Mouse (Mus musculus): ENCODE data around the gene Phactr1. TPM values are rescaled to one million over a fixed set of nuclear protein-coding genes. Genes with fewer than 3 reads are reported as not detected.

Gene Phactr1
- polyA plus RNA-seq, 1 experiment: not detected

DNA sequence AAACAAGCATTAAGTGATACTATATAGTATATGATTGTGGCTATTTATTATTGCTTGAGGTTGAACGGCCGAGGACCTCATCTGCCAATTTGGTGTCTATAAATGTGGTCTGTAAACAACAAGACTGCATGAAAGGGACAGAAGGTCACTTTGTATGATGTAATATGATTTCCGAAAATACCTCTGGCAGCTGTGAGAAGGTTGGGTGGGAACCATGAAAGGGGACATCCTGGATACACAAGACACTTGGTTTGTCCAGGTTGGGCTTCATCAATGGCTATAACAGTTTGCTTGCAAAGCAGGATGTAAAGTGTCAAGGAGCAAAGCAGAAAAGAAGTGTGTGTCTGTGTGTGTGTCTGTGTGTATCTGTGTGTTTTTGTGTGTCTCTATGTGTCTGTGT lies 329.2 kb downstream of the Phactr1 start:
- H3K36me3 ChIP-seq (ENCODE audit: control insufficient read depth, insufficient read depth): no peaks in the 10 kb centered on the region
- no peak overlapping the region for H3ac ChIP-seq (ENCODE audit: control insufficient read depth, insufficient read length)
- TF ChIP-seq USF1 (IDR thresholded peaks at IDR 0.05; ENCODE audit: low read depth) (no peak), E2F4 (IDR thresholded peaks at IDR 0.05; ENCODE audit: insufficient read depth) (no peak), SRF (IDR thresholded peaks at IDR 0.05; ENCODE audit: control insufficient read depth, insufficient read length, low read depth) (no peak), TCF12 (IDR thresholded peaks at IDR 0.05; ENCODE audit: insufficient read depth, poor library complexity, severe bottlenecking) (no peak), TCF3 (IDR thresholded peaks at IDR 0.05; ENCODE audit: insufficient read length, low read depth) (no peak), POLR2A (IDR thresholded peaks at IDR 0.05; ENCODE audit: insufficient read length, low read depth) (no peak), REST (IDR thresholded peaks at IDR 0.05; ENCODE audit: insufficient read depth, insufficient read length) (no peak)

GRCm38 (mm10) chr13:43011516-43011915 lies 331.1 kb downstream of the Phactr1 start:
- H3K27me3 ChIP-seq (ENCODE audit: control insufficient read depth, insufficient read depth, insufficient read length): no peaks in the 10 kb centered on the region
- H3K36me3 ChIP-seq (ENCODE audit: control insufficient read depth, insufficient read depth): no peaks in the 10 kb centered on the region
- TF ChIP-seq MYOD1 (IDR thresholded peaks at IDR 0.05; ENCODE audit: control insufficient read depth in 1 of 3, insufficient read length in 2 of 3, low read depth in 2 of 3): no peak
- no peak for TF ChIP-seq MAX (IDR thresholded peaks at IDR 0.05; ENCODE audit: low read depth)
- no peak for TF ChIP-seq TCF12 (IDR thresholded peaks at IDR 0.05; ENCODE audit: insufficient read depth, poor library complexity, severe bottlenecking)
- no peak for TF ChIP-seq SRF (IDR thresholded peaks at IDR 0.05; ENCODE audit: control insufficient read depth, insufficient read length, low read depth)
- TF ChIP-seq E2F4 (IDR thresholded peaks at IDR 0.05; ENCODE audit: insufficient read depth): no peak
- no peak for TF ChIP-seq POLR2A (IDR thresholded peaks at IDR 0.05; ENCODE audit: insufficient read length, low read depth)
- TF ChIP-seq POLR2AphosphoS2 (IDR thresholded peaks at IDR 0.05; ENCODE audit: insufficient read length, low read depth): no peak
- no peak for TF ChIP-seq REST (IDR thresholded peaks at IDR 0.05; ENCODE audit: insufficient read depth, insufficient read length)
- TF ChIP-seq USF1 (IDR thresholded peaks at IDR 0.05; ENCODE audit: low read depth): no peak
- no peak for TF ChIP-seq TCF3 (IDR thresholded peaks at IDR 0.05; ENCODE audit: insufficient read length, low read depth)
- no peak for TF ChIP-seq CEBPB (IDR thresholded peaks at IDR 0.05; ENCODE audit: insufficient read depth, poor library complexity, severe bottlenecking)
- TF ChIP-seq MYOG (IDR thresholded peaks at IDR 0.05; ENCODE audit: control insufficient read depth in 1 of 3, insufficient read depth in 1 of 3, insufficient read length in 2 of 3, low read depth in 2 of 3): no peak
- H3K4me3 ChIP-seq: no peak overlapping the region
- H3K4me2 ChIP-seq (ENCODE audit: low read depth): no peak overlapping the region
- H3ac ChIP-seq (ENCODE audit: control insufficient read depth, insufficient read length): no peak overlapping the region
- no peaks in the 10 kb centered on the region for H3K79me2 ChIP-seq (ENCODE audit: control insufficient read depth, insufficient read depth)

More for the DNA sequence above, 329.2 kb downstream of the Phactr1 start:
- H3K27me3 ChIP-seq (ENCODE audit: control insufficient read depth, insufficient read depth, insufficient read length): no peaks in the 10 kb centered on the region
- no peak overlapping the region for H3K4me2 ChIP-seq (ENCODE audit: low read depth)
- H3K4me3 ChIP-seq: no peak overlapping the region
- no peaks in the 10 kb centered on the region for H3K79me2 ChIP-seq (ENCODE audit: control insufficient read depth, insufficient read depth)

DNA sequence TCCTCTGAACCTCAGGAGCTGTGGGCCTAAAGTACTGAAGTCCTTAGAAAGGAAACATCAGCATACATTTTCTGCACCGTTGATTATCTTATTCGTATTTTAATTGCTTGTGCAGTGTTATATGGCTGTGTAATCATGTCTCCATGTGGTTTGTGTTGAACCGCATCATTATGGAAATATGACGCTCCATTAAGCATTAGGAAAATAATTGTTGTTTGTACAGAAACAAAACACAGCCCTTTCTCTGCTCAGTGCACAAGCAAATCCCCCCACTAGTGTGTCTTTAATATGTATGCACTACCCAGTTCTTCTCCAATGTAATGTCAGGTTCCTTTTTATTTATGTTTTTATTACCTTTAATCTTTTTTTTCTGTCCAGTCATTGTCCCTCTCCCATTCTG lies 333.6 kb downstream of the Phactr1 start:
- TF ChIP-seq MAX (IDR thresholded peaks at IDR 0.05; ENCODE audit: low read depth) (no peak), TCF3 (IDR thresholded peaks at IDR 0.05; ENCODE audit: insufficient read length, low read depth) (no peak), E2F4 (IDR thresholded peaks at IDR 0.05; ENCODE audit: insufficient read depth) (no peak), TCF12 (IDR thresholded peaks at IDR 0.05; ENCODE audit: insufficient read depth, poor library complexity, severe bottlenecking) (no peak), USF1 (IDR thresholded peaks at IDR 0.05; ENCODE audit: low read depth) (no peak), MYOG (IDR thresholded peaks at IDR 0.05; ENCODE audit: control insufficient read depth in 1 of 3, insufficient read depth in 1 of 3, insufficient read length in 2 of 3, low read depth in 2 of 3) (no peak), MYOD1 (IDR thresholded peaks at IDR 0.05; ENCODE audit: control insufficient read depth in 1 of 3, insufficient read length in 2 of 3, low read depth in 2 of 3) (no peak), SRF (IDR thresholded peaks at IDR 0.05; ENCODE audit: control insufficient read depth, insufficient read length, low read depth) (no peak), POLR2A (IDR thresholded peaks at IDR 0.05; ENCODE audit: insufficient read length, low read depth) (no peak), REST (IDR thresholded peaks at IDR 0.05; ENCODE audit: insufficient read depth, insufficient read length) (no peak), CEBPB (IDR thresholded peaks at IDR 0.05; ENCODE audit: insufficient read depth, poor library complexity, severe bottlenecking) (no peak), POLR2AphosphoS2 (IDR thresholded peaks at IDR 0.05; ENCODE audit: insufficient read length, low read depth) (no peak)
- Histone ChIP-seq H3K36me3 (ENCODE audit: control insufficient read depth, insufficient read depth) (no peaks in the 10 kb centered on the region), H3K79me2 (ENCODE audit: control insufficient read depth, insufficient read depth) (no peaks in the 10 kb centered on the region), H3K27me3 (ENCODE audit: control insufficient read depth, insufficient read depth, insufficient read length) (no peaks in the 10 kb centered on the region), H3ac (ENCODE audit: control insufficient read depth, insufficient read length) (no peak overlapping the region), H3K4me2 (ENCODE audit: low read depth) (no peak overlapping the region), H3K4me3 (no peak overlapping the region)

DNA sequence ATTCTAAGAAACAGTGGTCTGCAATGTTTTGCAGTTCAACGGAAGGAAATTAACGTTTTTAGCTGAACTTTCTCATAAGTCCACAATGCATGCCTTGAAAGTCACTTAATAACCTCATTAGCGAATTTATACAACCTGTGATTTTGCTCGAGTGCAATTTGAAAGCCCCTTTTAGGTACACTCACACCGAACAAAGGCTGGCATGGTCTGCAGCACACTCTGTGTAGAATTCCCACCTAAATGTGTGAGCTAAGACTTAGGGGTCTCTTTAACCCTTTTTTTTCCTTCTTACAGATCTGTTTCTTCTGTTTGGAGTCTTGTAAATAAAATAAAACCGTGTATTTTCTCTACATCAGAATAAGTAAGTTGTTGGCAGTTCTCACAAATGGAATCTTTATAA lies 335.3 kb downstream of the Phactr1 start:
- Histone ChIP-seq H3K4me2 (ENCODE audit: low read depth) (no peak overlapping the region), H3K4me3 (no peak overlapping the region), H3K27me3 (ENCODE audit: control insufficient read depth, insufficient read depth, insufficient read length) (no peaks in the 10 kb centered on the region), H3ac (ENCODE audit: control insufficient read depth, insufficient read length) (no peak overlapping the region), H3K79me2 (ENCODE audit: control insufficient read depth, insufficient read depth) (no peaks in the 10 kb centered on the region), H3K36me3 (ENCODE audit: control insufficient read depth, insufficient read depth) (no peaks in the 10 kb centered on the region)
- TF ChIP-seq REST (IDR thresholded peaks at IDR 0.05; ENCODE audit: insufficient read depth, insufficient read length) (no peak), TCF3 (IDR thresholded peaks at IDR 0.05; ENCODE audit: insufficient read length, low read depth) (no peak), USF1 (IDR thresholded peaks at IDR 0.05; ENCODE audit: low read depth) (no peak)

GRCm38 (mm10) chr13:43018863-43019262 lies 338.4 kb downstream of the Phactr1 start:
- TF ChIP-seq E2F4 (IDR thresholded peaks at IDR 0.05; ENCODE audit: insufficient read depth) (no peak), POLR2A (IDR thresholded peaks at IDR 0.05; ENCODE audit: insufficient read length, low read depth) (no peak), MYOG (IDR thresholded peaks at IDR 0.05; ENCODE audit: control insufficient read depth in 1 of 3, insufficient read depth in 1 of 3, insufficient read length in 2 of 3, low read depth in 2 of 3) (no peak), USF1 (IDR thresholded peaks at IDR 0.05; ENCODE audit: low read depth) (no peak), TCF3 (IDR thresholded peaks at IDR 0.05; ENCODE audit: insufficient read length, low read depth) (no peak), MYOD1 (IDR thresholded peaks at IDR 0.05; ENCODE audit: control insufficient read depth in 1 of 3, insufficient read length in 2 of 3, low read depth in 2 of 3) (no peak), POLR2AphosphoS2 (IDR thresholded peaks at IDR 0.05; ENCODE audit: insufficient read length, low read depth) (no peak), REST (IDR thresholded peaks at IDR 0.05; ENCODE audit: insufficient read depth, insufficient read length) (no peak), CEBPB (IDR thresholded peaks at IDR 0.05; ENCODE audit: insufficient read depth, poor library complexity, severe bottlenecking) (no peak), TCF12 (IDR thresholded peaks at IDR 0.05; ENCODE audit: insufficient read depth, poor library complexity, severe bottlenecking) (no peak)
- H3K79me2 ChIP-seq (ENCODE audit: control insufficient read depth, insufficient read depth): no peaks in the 10 kb centered on the region
- H3K4me3 ChIP-seq: no peak overlapping the region
- H3K4me2 ChIP-seq (ENCODE audit: low read depth): no peak overlapping the region
- no peaks in the 10 kb centered on the region for H3K36me3 ChIP-seq (ENCODE audit: control insufficient read depth, insufficient read depth)
- H3ac ChIP-seq (ENCODE audit: control insufficient read depth, insufficient read length): no peak overlapping the region
- no peaks in the 10 kb centered on the region for H3K27me3 ChIP-seq (ENCODE audit: control insufficient read depth, insufficient read depth, insufficient read length)
